Mouse (Mus musculus): ENCODE measurements around the gene Sparcl1.
A peak's percentile ranks its signal among the peaks of the same experiment; 100 is the strongest.

Gene Sparcl1

DNA sequence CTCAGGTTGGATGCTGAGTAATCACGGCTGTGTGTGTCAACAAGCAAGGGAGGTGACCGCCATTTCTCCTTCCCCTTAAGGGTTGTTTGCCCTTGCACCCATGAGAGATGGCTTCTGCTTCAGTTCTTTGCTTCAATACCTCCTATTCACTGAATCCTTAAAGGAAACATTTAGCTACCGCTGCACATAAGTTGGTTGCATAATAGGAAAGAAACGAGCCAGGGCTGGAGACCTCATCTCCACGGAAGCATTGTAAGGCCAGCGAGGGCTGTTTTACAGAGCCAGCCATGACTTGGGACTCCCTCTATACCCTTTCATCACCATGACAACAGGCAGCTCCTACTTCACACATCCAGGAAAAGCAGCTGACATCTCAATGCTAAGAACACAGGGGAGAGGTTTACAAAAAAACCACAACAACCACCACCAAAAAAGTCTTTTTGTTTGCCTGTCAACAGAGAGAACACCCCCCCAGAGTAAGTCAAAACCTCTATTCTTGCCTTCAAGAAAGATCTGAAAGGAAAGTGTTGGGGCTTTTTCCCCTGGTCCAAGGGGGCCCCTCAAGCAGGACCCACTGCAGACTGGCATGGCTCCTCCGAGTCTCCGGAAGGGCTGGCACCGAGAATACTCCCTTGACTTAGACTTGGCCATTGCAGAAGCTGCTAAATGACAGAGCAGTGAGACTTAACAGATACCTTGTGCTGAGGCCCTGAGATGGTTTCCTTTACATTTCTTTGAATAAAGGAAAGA, 3.2 kb downstream of the Sparcl1 start:
- no peak for DNase-seq (ENCODE audit: low spot score in 2 of 2)

GRCm38 (mm10) chr5:104109516-104109915, 4.0 kb downstream of the Sparcl1 start:
- no peak for DNase-seq (ENCODE audit: low spot score in 2 of 2)

GRCm38 (mm10) chr5:104108879-104109369, 4.6 kb downstream of the Sparcl1 start:
- no peak for DNase-seq (ENCODE audit: low spot score in 2 of 2)

- DNase-seq (ENCODE audit: low spot score in 2 of 2) = no peak
Measured at GRCm38 (mm10) chr5:104108127-104108875, 5.2 kb downstream of the Sparcl1 start.

- DNase-seq (ENCODE audit: low spot score in 2 of 2) = no peak
Measured at GRCm38 (mm10) chr5:104104111-104104510, 9.4 kb downstream of the Sparcl1 start.

DNA sequence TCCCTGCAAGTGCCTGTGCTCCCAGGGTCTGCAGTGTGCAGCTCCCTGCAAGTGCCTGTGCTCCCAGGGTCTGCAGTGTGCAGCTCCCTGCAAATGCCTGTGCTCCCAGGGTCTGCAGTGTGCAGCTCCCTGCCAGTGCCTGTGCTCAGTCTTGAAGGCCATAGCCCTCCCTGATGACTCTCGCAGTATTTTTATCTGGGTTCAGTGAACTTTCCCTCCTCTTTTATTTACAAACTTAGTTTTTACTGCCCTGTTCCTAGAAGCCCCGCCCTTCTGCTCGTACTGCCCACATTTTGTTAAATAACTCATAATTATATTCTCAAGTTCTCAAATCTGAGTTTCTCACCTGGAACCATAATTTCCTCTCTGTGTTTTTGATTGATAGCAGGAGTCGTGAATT, 10.4 kb downstream of the Sparcl1 start:
- DNase-seq (ENCODE audit: low spot score in 2 of 2) = no peak

GRCm38 (mm10) chr5:104101678-104102531, 11.6 kb downstream of the Sparcl1 start:
- DNase-seq (ENCODE audit: low spot score in 2 of 2) = no peak

DNA sequence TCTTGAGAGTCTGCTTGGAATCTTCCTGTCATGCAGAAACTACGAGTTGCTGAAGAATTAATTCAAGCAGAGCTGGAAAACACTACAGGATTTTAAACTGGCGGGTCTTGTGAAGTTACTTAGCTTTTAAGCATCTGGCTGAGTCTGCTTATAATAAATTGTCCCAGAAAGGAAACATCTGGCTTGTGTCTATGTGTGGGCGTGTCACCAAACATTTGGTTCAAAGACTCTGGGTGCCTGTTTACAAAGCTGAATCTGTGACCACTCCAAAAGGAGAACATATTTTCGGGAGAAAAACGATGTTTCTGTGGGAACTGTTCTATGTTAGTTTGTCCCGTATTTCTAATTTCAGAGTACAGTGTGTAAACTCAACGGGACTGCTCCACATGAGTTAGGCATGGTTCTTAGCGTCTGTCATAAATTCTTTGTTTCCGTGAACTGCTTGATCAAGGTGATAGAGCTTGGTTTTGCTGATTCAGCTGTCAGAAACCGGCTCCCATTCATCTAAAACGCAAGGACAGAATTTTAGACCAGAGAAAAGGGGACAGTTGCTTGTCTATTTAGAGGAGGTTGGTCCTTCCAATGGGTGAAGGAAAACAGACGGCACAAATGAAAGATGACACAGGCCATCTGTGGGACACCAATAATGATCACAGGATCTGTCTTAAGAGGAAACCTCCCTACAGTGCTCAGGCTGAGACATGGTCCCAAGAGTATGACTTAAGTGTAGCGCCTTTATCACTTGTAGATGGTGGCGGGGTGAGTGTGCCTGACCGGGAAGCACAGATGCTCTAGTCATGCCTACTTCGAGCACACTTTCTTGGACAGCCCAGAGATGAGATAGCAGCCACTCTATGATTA, 17.2 kb downstream of the Sparcl1 start:
- DNase-seq (ENCODE audit: low spot score in 2 of 2) = peak in 1 of 2 experiments; percentile 47

DNA sequence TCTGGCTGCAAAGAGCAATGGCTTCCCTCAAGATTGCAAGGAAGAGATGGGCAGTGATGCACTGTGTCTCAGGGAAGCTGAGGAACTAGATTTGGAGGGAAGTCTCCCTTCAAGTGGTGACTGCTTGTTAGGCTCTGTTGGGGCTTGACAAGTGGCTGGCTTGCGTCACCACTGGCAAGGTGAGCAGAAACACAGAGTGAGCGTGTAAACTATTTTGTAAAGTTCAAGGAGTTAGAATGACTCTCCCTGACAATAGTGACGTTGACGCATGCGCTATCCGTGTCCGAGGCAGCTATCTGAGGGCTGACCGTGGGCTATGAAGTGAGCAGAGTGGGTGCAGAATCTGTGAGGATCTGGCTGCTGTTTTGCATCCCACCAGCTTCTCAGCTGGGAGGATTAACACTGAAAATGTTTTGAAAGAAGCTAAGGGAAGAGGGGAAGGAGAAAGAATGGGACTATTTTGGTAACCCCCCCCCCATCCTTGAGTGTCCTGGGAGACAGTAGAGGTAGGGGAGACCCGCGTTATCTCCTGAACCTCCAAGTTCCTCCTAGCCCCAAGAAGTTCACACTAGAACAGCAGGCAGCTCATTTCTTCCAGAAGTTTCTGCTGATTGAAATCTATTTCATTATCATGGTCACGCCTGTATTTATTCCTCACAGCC, 18.0 kb downstream of the Sparcl1 start:
- DNase-seq (ENCODE audit: low spot score in 2 of 2) = no peak

DNA sequence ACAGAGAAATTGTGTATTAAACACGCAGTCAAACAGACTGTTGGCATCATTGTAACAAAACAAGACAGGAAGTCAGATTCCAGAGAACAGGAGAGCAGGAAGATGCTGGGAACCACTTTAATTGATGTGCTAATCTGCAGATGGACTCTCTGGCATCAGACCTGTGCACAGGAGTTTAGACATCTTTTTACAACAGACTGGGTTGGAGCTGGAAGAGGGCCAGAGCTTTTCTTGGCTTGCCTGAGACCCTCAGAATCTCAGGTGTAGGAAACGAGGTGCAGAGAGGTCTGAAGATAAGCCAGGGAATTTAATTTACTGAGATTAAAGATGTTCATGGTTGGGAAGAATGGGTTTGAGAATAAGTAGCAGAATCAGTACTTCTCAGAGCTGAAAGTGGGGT, 23.8 kb downstream of the Sparcl1 start:
- DNase-seq (ENCODE audit: low spot score in 2 of 2) = no peak

- no peak for DNase-seq (ENCODE audit: low spot score in 2 of 2)
Measured at GRCm38 (mm10) chr5:104085366-104085765, 28.2 kb downstream of the Sparcl1 start.

- no peak for DNase-seq (ENCODE audit: low spot score in 2 of 2)
Measured at GRCm38 (mm10) chr5:104080736-104081135, 32.8 kb downstream of the Sparcl1 start.

DNA sequence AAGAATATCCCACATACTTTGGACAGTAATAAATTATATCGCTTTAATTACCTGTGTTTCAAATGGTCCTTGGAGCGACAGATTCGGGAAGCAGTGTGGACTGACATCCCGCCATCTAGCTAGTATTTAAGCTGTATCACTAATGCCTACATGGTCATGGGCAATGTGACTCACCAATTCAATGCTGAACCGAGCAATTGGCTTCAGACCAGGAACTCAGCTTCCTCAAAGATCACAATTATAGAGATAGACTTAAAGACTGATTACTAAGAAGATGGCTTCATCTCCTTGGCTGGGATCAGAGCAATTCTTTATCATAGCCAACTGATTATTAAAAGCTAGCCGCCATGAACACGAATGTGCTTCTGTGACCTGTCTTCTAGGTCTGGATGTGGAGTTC, 36.0 kb downstream of the Sparcl1 start, which contains the start of gene Gm17660:
Gene Gm17660, minus strand, starts transcription at position 101 of the 400 bp plus-strand sequence.
- DNase-seq (ENCODE audit: low spot score in 2 of 2) = no peak

DNA sequence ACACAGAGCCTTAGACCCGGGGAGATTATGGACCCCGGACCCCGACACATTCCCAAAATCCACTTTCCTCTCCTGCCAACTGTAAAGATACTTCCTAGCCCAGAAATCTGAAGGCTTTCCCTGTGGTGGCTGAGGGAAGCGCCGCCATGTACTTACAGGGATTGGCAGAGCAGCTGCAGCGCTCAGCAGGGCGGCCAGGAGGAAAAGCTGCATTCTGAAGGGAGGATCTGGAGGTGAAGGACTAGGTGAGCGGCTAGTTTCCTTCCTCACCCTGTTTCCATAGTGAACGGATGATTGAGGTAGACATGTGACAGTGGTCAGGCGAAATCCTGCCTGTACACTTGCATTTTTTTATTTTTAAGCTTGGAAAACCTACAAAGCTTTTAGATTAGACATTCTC, 37.2 kb downstream of the Sparcl1 start:
- DNase-seq (ENCODE audit: low spot score in 2 of 2) = no peak

DNA sequence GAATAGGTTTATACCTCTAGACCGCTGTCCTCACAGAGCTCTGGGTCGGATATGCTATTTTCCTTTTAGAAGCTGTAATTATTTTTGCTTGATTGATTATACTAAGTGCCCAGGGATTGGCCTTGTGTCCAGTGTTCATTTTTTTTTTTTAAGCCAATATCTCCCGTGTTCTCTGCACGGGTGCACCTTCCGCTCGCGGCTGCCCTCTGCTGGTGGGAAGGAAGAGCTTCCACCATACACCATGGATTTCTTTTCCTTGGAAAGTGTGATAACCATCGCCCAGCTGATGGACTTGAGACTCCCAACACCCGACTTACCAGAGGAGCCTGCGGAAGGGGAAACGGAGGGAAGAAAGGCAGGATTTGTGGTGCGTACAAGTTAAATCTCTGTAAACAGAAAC, 39.1 kb downstream of the Sparcl1 start:
- peak in 1 of 2 experiments; percentile 58 for DNase-seq (ENCODE audit: low spot score in 2 of 2)

DNA sequence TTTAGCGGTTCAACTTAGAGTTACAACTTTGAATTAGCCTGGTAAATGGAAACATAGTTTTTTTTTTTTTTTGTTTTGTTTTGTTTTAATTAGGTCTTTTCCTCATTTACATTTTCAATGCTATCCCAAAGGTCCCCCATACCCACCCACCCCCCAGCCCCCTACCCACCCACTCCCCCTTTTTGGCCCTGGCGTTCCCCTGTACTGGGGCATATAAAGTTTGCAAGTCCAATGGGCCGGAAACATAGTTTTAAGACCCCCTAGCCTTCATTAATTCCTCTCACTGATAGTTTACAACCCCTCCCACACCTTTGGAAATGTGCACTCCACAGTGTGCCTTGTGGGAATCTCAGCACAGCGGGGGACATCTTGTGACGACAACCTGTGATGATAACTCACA, 39.9 kb downstream of the Sparcl1 start:
- no peak for DNase-seq (ENCODE audit: low spot score in 2 of 2)

GRCm38 (mm10) chr5:104072272-104072886, 41.2 kb downstream of the Sparcl1 start:
- no peak for DNase-seq (ENCODE audit: low spot score in 2 of 2)

DNA sequence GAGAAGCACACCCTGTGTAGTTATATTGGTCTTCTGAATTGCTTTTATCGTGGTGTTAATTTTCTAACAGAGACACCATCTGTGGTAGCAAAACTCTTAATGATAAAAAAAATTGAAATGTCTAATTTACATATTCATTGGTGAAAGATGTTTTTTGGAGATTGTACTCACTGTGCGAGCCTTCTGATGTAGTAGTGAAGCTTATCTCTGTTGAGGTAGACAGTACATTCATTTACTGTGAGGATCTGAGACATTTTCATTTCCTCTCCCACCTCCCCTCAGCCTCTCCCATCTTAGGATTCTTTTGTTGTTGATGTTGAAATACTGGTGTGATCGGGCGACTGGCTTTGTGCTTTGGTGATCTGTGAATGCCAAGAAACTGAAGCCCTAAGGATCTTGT, 42.5 kb downstream of the Sparcl1 start:
- no peak for DNase-seq (ENCODE audit: low spot score in 2 of 2)

- no peak for DNase-seq (ENCODE audit: low spot score in 2 of 2)
Measured at GRCm38 (mm10) chr5:104068751-104069150, 44.8 kb downstream of the Sparcl1 start.
